Mouse (Mus musculus): ENCODE results near the gene Vps26a. TPM values are rescaled to one million over a fixed set of nuclear protein-coding genes. Genes with fewer than 3 reads are reported as not detected.
A peak's percentile ranks its signal among the peaks of the same experiment; 100 is the strongest.

The Vps26a gene
- polyA plus RNA-seq, 1 experiment from 2014 or later, result 59.6 TPM

- DNase-seq (ENCODE audit: low spot score), result peak; percentile 45
- H3K27ac ChIP-seq (replicated peaks), result no peak overlapping the region
Observed at GRCm38 (mm10) chr10:62488266-62488665, 1.7 kb upstream of the Vps26a start.

GRCm38 (mm10) chr10:62485878-62486582, 575 bp downstream of the Vps26a start:
- no peaks in the 10 kb centered on the region for H3K4me1 ChIP-seq (replicated peaks; ENCODE audit: control insufficient read depth, insufficient read depth)
- DNase-seq (ENCODE audit: low spot score), result peak; percentile 38
- H3K36me3 ChIP-seq (ENCODE audit: control insufficient read depth, insufficient read depth, low read length), result no peaks in the 10 kb centered on the region
- TF ChIP-seq EP300 (optimal IDR thresholded peaks at IDR 0.05), result no peak
- no peak for TF ChIP-seq CTCF (IDR thresholded peaks at IDR 0.05; ENCODE audit: low read depth)
- no peaks in the 10 kb centered on the region for H3K27me3 ChIP-seq (ENCODE audit: control insufficient read depth, insufficient read depth, low read length)
- peak overlapping the region; percentile 97 for H3K27ac ChIP-seq (replicated peaks)
- H3K4me3 ChIP-seq (ENCODE audit: low read depth, low read length), result peak overlapping the region; percentile 92
- H3K9ac ChIP-seq (ENCODE audit: low read length), result peak overlapping the region; percentile 92
- ATAC-seq (ENCODE audit: low FRiP score, low TSS enrichment), result peak; percentile 73
- H3K9me3 ChIP-seq (ENCODE audit: control insufficient read depth, low read length), result no peaks in the 10 kb centered on the region
- peak overlapping the region; percentile 73 for H3K4me2 ChIP-seq (replicated peaks; ENCODE audit: low read depth)
- 1% methylated on average over 36 of the region's 48 CpGs for WGBS

More at GRCm38 (mm10) chr10:62488266-62488665, 1.7 kb upstream of the Vps26a start:
- Histone ChIP-seq H3K9me3 (ENCODE audit: control insufficient read depth, low read length) (no peaks in the 10 kb centered on the region), H3K4me2 (replicated peaks; ENCODE audit: low read depth) (no peak overlapping the region), H3K9ac (ENCODE audit: low read length) (no peak overlapping the region), H3K4me3 (ENCODE audit: low read depth, low read length) (no peak overlapping the region), H3K36me3 (ENCODE audit: control insufficient read depth, insufficient read depth, low read length) (no peaks in the 10 kb centered on the region), H3K27me3 (ENCODE audit: control insufficient read depth, insufficient read depth, low read length) (no peaks in the 10 kb centered on the region), H3K4me1 (replicated peaks; ENCODE audit: control insufficient read depth, insufficient read depth) (no peaks in the 10 kb centered on the region)
- no peak for ATAC-seq (ENCODE audit: low FRiP score, low TSS enrichment)
- TF ChIP-seq EP300 (optimal IDR thresholded peaks at IDR 0.05) (no peak), CTCF (IDR thresholded peaks at IDR 0.05; ENCODE audit: low read depth) (peak; percentile 80)
- 34% methylated on average over 1 of the region's 1 CpGs for WGBS

- no peaks in the 10 kb centered on the region for H3K27me3 ChIP-seq (ENCODE audit: control insufficient read depth, insufficient read depth, low read length)
- H3K9me3 ChIP-seq (ENCODE audit: control insufficient read depth, low read length), result no peaks in the 10 kb centered on the region
- H3K4me3 ChIP-seq (ENCODE audit: low read depth, low read length), result no peak overlapping the region
- no peak for DNase-seq (ENCODE audit: low spot score)
- no peak for ATAC-seq (ENCODE audit: low FRiP score, low TSS enrichment)
- no peaks in the 10 kb centered on the region for H3K36me3 ChIP-seq (ENCODE audit: control insufficient read depth, insufficient read depth, low read length)
- no peak overlapping the region for H3K27ac ChIP-seq (replicated peaks)
- no peak overlapping the region for H3K9ac ChIP-seq (ENCODE audit: low read length)
- WGBS, result 67% methylated on average over 7 of the region's 7 CpGs
- no peak for TF ChIP-seq EP300 (optimal IDR thresholded peaks at IDR 0.05)
- no peak for TF ChIP-seq CTCF (IDR thresholded peaks at IDR 0.05; ENCODE audit: low read depth)
- no peaks in the 10 kb centered on the region for H3K4me1 ChIP-seq (replicated peaks; ENCODE audit: control insufficient read depth, insufficient read depth)
- H3K4me2 ChIP-seq (replicated peaks; ENCODE audit: low read depth), result no peak overlapping the region
Observed at GRCm38 (mm10) chr10:62481108-62481852, 5.3 kb downstream of the Vps26a start.

DNA sequence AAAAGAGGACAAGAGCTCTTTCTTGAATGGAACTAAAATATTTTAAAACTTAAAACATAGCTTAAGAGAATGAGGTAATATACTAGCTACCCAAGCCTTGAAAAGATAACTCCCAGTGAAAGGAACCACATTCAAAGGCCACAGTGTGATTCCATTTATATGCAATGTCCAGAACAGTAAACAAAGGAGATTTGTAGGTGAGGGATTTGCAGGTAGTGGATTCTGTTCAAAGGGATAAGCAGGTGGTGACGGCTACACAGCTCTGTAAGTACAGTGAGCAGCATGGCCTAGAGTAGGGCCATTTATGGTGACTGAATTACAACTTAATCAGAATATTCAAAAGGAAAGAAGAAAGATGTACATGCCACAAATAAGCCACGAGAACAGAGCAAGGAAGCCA, 9.6 kb downstream of the Vps26a start:
- no peak overlapping the region for H3K27ac ChIP-seq (replicated peaks)
- no peak overlapping the region for H3K4me2 ChIP-seq (replicated peaks; ENCODE audit: low read depth)
- ATAC-seq (ENCODE audit: low FRiP score, low TSS enrichment) (no peak), DNase-seq (ENCODE audit: low spot score) (no peak)
- H3K27me3 ChIP-seq (ENCODE audit: control insufficient read depth, insufficient read depth, low read length), result no peaks in the 10 kb centered on the region
- H3K9me3 ChIP-seq (ENCODE audit: control insufficient read depth, low read length), result no peaks in the 10 kb centered on the region
- no peak for TF ChIP-seq EP300 (optimal IDR thresholded peaks at IDR 0.05)
- TF ChIP-seq CTCF (IDR thresholded peaks at IDR 0.05; ENCODE audit: low read depth), result no peak
- 68% methylated on average over 2 of the region's 2 CpGs for WGBS
- H3K4me1 ChIP-seq (replicated peaks; ENCODE audit: control insufficient read depth, insufficient read depth), result no peaks in the 10 kb centered on the region
- no peak overlapping the region for H3K9ac ChIP-seq (ENCODE audit: low read length)
- H3K36me3 ChIP-seq (ENCODE audit: control insufficient read depth, insufficient read depth, low read length), result no peaks in the 10 kb centered on the region
- H3K4me3 ChIP-seq (ENCODE audit: low read depth, low read length), result no peak overlapping the region

DNA sequence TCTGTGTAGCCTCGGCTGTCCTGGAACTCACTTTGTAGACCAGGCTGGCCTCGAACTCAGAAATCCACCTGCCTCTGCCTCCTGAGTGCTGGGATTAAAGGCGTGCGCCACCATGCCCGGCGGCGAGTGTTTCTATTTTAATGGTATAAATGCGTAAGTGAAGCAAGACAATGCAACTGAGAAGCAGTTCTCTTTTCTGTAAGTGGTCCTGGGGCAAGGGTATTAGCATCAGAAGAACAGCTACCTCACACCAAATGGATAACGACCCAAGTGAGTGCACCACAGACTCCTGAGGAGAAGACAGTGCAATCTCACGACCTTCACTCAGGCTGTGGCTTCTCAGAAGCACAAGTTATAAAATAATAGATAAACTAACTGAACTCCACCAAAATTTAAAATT, 11.7 kb downstream of the Vps26a start:
- Histone ChIP-seq H3K27me3 (ENCODE audit: control insufficient read depth, insufficient read depth, low read length) (no peaks in the 10 kb centered on the region), H3K27ac (replicated peaks) (no peak overlapping the region), H3K36me3 (ENCODE audit: control insufficient read depth, insufficient read depth, low read length) (no peaks in the 10 kb centered on the region), H3K9me3 (ENCODE audit: control insufficient read depth, low read length) (no peaks in the 10 kb centered on the region), H3K4me2 (replicated peaks; ENCODE audit: low read depth) (no peak overlapping the region), H3K4me3 (ENCODE audit: low read depth, low read length) (no peak overlapping the region), H3K4me1 (replicated peaks; ENCODE audit: control insufficient read depth, insufficient read depth) (no peaks in the 10 kb centered on the region), H3K9ac (ENCODE audit: low read length) (no peak overlapping the region)
- no peak for DNase-seq (ENCODE audit: low spot score)
- 93% methylated on average over 10 of the region's 10 CpGs for WGBS
- ATAC-seq (ENCODE audit: low FRiP score, low TSS enrichment), result no peak
- no peak for TF ChIP-seq CTCF (IDR thresholded peaks at IDR 0.05; ENCODE audit: low read depth)
- TF ChIP-seq EP300 (optimal IDR thresholded peaks at IDR 0.05), result no peak

DNA sequence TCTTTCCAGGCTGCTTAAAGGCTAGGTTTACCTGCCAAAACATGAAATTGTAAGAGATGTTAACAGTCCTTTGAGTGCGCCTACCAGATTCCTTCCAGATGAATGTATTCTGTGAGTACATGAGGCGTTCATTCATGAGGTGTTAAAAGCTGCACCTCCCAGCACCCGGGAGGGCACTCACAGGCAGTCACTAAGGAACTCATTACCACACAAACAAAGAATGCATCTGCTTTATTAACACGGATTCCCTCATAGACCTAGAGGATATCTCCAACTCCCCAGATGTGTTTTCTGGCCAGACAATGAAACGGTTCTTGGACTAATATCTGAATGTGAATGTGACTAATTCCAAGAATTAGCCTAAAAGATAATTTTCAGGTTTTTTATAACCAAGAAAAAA, 15.5 kb downstream of the Vps26a start:
- WGBS, result 60% methylated on average over 5 of the region's 5 CpGs
- no peak for TF ChIP-seq CTCF (IDR thresholded peaks at IDR 0.05; ENCODE audit: low read depth)
- no peak for TF ChIP-seq EP300 (optimal IDR thresholded peaks at IDR 0.05)
- no peak overlapping the region for H3K4me3 ChIP-seq (ENCODE audit: low read depth, low read length)
- no peak overlapping the region for H3K4me2 ChIP-seq (replicated peaks; ENCODE audit: low read depth)
- ATAC-seq (ENCODE audit: low FRiP score, low TSS enrichment), result no peak
- H3K36me3 ChIP-seq (ENCODE audit: control insufficient read depth, insufficient read depth, low read length), result 0 out of 2 replicates have a peak, but pooled peaks cover 2% of the 10 kb centered on the region
- no peaks in the 10 kb centered on the region for H3K27me3 ChIP-seq (ENCODE audit: control insufficient read depth, insufficient read depth, low read length)
- no peak overlapping the region for H3K27ac ChIP-seq (replicated peaks)
- H3K4me1 ChIP-seq (replicated peaks; ENCODE audit: control insufficient read depth, insufficient read depth), result no peaks in the 10 kb centered on the region
- H3K9ac ChIP-seq (ENCODE audit: low read length), result no peak overlapping the region
- DNase-seq (ENCODE audit: low spot score), result no peak
- no peaks in the 10 kb centered on the region for H3K9me3 ChIP-seq (ENCODE audit: control insufficient read depth, low read length)
